Mouse (Mus musculus) thymus, adult 2 months (tissue): Measurements from ENCODE around the gene Snorc.
"Not testable (repeated sequence)": the region's sequence is repeated elsewhere in the genome, so short reads cannot be mapped to it uniquely, and the experiment has no call there.

Source experiments
- CTCF ChIP-seq: fragments of 200-500 bp; IDR thresholded peaks from 2 replicates; pipeline ENCODE4 v1.5.1; 2012; ENCODE audit warnings: mild to moderate bottlenecking, control low read depth, low read length, moderate library complexity, borderline replicate concordance; ENCODE audit not compliant: control insufficient read depth, poor library complexity, insufficient read depth; ENCODE audit errors: extremely low read depth
- POLR2A ChIP-seq: fragments of 200-500 bp; IDR thresholded peaks from 2 replicates; pipeline ENCODE4 v1.6.1; 2012; ENCODE audit warnings: mild to moderate bottlenecking, low read length, control low read depth, moderate library complexity; ENCODE audit not compliant: control insufficient read depth, poor library complexity, insufficient read depth; ENCODE audit errors: extremely low read depth

DNA sequence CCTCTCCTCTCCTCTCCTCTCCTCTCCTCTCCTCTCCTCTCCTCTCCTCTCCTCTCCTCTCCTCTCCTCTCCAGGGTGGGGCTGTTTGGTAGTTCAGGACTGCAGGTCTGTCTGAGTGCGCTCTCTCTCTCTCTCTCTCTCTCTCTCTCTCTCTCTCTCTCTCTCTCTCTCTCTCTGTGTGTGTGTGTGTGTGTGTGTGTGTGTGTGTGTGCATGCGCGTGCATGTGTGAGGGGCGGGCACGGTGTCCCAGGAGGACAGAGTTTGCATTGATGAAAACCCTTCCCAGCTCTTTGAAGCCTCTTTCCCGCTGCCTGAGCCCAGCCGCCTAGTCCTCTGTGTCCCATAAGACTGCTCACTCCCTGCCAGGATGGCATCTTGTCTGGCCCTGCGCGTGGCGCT lies at the start of gene Snorc:
- TF ChIP-seq CTCF, POLR2A: not testable (repeated sequence)
